Mouse (Mus musculus): ENCODE data around the gene Kif5a. TPM values are rescaled to one million over a fixed set of nuclear protein-coding genes. Genes with fewer than 3 reads are reported as not detected.
"Not testable (repeated sequence)": the region's sequence is repeated elsewhere in the genome, so short reads cannot be mapped to it uniquely, and the experiment has no call there.

Gene Kif5a
- total RNA-seq (2015) = 0.85 and 0.93 TPM in 2 replicates
- total RNA-seq (2017) = 0.70 and 0.94 TPM in 2 replicates

- peak; percentile 20 for ATAC-seq (ENCODE audit: poor library complexity, severe bottlenecking)
Observed at GRCm38 (mm10) chr10:127262548-127263398, at the start of gene Kif5a. Kif5a (minus strand) TSS chr10:127263348.

DNA sequence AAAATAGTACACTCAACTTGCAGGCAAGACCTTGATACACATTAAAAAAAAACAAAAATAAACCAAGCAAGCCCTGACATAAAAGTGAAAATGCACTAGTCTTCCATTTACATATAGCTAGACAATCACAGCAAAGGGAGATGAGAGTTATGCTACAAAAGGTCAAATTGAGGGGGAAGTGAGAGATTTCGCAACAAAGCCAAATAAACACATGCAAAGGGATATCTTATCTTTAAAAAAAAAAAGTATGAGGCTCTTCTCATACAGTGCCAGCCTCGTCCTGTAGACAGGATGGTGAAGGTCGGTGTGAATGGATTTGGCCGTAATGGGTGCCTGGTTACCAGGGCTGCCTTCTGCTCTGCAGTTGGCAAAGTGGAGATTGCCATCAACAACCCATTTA is 49.7 kb upstream of the Kif5a start:
- ATAC-seq (ENCODE audit: poor library complexity, severe bottlenecking) = peak; percentile 23

- ATAC-seq (ENCODE audit: poor library complexity, severe bottlenecking) = peak; percentile 77
Observed at GRCm38 (mm10) chr10:127312356-127312676, 49.2 kb upstream of the Kif5a start.

DNA sequence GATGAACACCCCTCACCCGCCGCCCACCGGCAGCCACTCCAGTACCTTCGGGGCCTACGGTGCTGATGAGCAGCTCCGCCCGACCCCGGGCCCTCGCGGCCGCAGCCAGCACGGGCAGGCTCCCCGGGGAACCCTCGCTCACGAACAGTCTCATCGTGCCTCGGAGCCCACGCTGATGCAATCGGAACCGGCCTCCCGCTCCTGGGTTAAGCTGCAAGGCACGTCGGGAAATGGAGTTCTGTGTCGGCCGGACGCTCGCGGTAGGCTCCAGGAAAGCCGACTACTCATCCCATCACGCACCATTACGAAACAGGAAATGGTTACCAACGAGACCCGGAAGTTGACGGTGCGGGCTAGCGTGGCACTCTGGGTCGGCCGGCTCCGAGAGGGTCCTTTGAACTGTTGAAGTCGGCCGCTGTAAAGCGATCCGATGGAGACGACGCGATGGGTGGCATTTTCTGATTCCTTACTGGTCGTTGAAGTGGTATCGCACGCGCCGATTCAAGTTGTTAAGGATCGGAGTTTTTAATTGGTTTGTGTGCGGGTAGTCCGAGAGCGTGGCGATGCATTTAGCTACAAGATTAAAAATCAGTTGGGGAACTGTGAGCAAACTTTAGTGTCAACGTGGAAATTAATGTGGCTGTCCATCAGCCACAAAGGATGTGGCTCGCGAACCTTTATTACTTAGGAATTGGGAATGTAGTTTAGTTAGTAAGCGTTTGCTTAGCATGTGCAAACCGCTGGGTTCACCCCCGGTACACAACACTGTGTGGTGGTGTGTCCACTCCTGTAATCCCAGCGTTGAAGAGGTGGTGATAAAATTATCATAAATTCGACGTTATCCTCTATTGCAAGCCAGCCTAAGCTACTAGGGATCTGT is 48.6 kb upstream of the Kif5a start, which contains the start of gene Mars:
Mars (minus strand) TSS at position 311 of the 880 bp plus-strand sequence.
- ATAC-seq (ENCODE audit: poor library complexity, severe bottlenecking) = peak; percentile 89

GRCm38 (mm10) chr10:127310523-127311475 is 47.7 kb upstream of the Kif5a start:
- ATAC-seq (ENCODE audit: poor library complexity, severe bottlenecking) = peak; percentile 16

DNA sequence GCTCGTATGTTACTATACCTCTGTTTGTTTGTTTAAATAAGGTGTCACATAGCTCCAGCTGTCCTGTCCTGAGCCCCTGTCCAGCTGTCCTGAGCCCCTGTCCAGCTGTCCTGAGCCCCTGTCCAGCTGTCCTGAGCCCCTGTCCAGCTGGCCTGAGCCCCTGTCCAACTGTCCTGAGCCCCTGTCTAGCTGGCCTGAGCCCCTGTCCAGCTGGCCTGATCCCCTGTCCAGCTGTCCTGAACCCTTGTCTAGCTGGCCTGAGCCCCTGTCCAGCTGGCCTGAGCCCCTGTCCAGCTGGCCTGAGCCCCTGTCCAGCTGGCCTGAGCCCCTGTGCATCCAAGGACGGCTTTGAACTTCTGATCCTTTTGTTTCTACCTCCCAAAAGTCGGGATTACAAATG is 46.0 kb upstream of the Kif5a start:
- ATAC-seq (ENCODE audit: poor library complexity, severe bottlenecking) = not testable (repeated sequence)

GRCm38 (mm10) chr10:127303136-127303535 is 40.0 kb upstream of the Kif5a start:
- no peak for ATAC-seq (ENCODE audit: poor library complexity, severe bottlenecking)

DNA sequence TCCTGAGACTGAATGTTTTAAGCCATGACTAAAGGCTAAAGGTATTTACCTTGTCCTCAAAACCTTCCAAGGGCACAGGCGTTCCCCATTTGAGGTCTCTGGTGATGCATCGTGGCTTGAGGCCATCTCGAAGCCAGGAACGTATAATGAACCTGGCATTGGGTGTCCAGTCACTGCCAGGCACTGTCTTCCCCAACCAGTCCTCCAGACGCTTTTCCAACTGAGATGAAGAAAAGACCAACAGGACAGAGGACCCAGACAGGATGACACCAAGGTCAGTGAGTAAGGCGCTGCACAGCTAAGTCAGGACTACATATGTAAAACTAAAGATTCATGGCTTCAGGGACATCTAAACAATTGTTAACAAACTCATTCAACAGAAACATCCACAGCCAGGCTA is 37.2 kb upstream of the Kif5a start:
- no peak for ATAC-seq (ENCODE audit: poor library complexity, severe bottlenecking)

- ATAC-seq (ENCODE audit: poor library complexity, severe bottlenecking) = no peak
Observed at GRCm38 (mm10) chr10:127297015-127297871, 34.1 kb upstream of the Kif5a start.

DNA sequence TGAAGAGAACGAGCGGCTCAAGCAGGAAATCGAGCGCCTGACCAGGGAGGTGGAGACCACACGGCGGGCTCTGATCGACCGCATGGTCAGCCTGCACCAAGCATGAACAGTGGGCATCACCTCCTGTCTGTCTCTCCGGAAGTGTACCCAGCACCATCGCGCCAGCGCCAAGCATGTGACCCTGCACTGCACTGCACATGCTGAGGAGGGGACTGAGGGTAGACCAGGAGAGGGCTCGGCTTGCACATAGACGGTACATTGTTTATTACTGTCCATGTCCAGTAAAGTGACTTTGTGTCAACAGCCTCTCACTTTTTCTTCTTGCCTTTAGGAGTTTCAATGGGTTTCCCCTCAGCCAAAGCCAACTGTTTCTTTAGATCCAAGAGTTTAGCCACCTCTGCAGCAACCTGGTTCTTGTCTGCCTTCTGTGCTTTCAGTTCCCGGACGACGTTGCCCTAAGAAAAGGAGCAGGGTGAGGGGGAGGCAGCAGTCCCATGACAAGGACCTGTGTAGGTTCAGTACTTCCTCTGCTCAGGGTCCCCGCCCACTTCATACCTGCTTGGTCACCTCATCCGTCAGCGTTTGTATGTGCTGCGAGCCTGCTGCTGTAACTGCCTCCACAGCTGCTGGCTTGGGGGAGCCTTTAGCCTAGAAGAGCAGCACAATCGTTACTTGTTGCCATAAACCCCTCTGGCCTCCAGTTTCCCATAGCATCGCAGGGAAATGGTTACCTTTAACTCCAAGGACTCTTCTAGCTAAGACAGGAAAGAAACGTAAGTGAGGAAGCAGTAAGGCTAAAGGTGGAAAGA is 33.0 kb upstream of the Kif5a start:
- ATAC-seq (ENCODE audit: poor library complexity, severe bottlenecking) = no peak

- no peak for ATAC-seq (ENCODE audit: poor library complexity, severe bottlenecking)
Observed at GRCm38 (mm10) chr10:127294895-127295510, 31.9 kb upstream of the Kif5a start.

GRCm38 (mm10) chr10:127293590-127294113 is 30.5 kb upstream of the Kif5a start:
- ATAC-seq (ENCODE audit: poor library complexity, severe bottlenecking) = no peak

GRCm38 (mm10) chr10:127292987-127293538 is 29.9 kb upstream of the Kif5a start:
- ATAC-seq (ENCODE audit: poor library complexity, severe bottlenecking) = no peak

GRCm38 (mm10) chr10:127291881-127292638 is 28.9 kb upstream of the Kif5a start:
- ATAC-seq (ENCODE audit: poor library complexity, severe bottlenecking) = no peak

DNA sequence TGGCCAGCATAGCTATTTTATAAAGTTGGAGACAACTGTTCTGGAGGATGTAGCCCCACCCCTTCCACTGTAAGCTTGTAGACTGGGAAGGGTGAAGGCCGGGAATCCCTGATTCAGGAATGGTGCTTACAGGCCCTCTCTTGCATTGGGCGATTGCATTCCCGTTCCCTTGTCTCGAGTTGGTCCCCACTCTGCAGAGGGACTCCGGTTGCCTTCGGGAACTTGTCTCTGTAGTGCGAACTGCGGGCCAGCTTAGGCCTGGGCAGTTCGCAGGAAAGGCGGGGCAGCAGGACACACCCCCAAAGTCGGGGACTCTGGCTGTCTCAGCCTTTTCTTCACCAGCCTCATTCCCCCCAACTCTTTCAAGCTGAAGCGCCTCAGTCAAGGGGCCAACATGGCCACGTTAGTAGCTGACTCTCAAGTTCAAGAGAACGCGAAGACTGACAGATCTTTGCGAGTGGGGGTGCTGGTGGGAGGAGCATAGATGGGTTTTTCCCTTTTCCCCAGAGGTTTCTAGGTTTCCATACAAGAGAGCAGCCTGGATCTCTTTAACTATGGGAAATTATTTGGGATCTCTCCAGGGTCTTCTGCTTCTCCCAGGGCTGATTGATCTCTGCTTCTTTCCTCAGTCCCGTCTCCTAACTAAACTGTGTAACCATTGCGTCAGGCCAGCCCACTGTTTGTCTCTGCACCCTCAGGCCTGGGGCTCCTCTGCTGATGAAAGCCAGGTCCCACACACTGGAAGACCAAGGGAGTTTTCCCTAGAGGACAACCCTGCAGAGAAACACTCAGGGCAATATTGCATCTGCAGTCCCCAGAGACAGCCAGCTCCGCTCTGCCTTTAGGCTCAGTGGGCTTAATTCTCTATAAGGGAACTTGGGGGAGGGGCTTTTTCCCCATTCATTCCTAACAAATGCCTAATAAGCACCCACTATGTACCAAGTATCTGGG is 28.1 kb upstream of the Kif5a start:
- ATAC-seq (ENCODE audit: poor library complexity, severe bottlenecking) = peak; percentile 16

Data from megakaryocyte, adult 5-6 weeks (primary cell).